Mouse (Mus musculus) adrenal gland, adult 2 months (tissue): Measurements from ENCODE around the gene Atg4a-ps. TPM values are rescaled to one million over a fixed set of nuclear protein-coding genes. Genes with fewer than 3 reads are reported as not detected.
"Not testable (repeated sequence)": the region's sequence is repeated elsewhere in the genome, so short reads cannot be mapped to it uniquely, and the experiment has no call there.

Source experiments
- DNase-seq: peaks from one replicate; pipeline ENCODE4 v3.0.0; 2021
- long read RNA-seq: library from polyadenylated mRNA; stranded (forward); transcript quantifications from one replicate; pipeline ENCODE4 v2.0.0, GENCODE M21; 2021
- polyA plus RNA-seq: library from polyadenylated mRNA; depleted of rRNA; stranded (reverse); fragments of >200 nt; gene quantifications from 2 replicates; pipeline ENCODE4 v1.2.3, GENCODE M21; 2012; rRNA removed
- total RNA-seq, 2 experiments: library from RNA; stranded (reverse); gene quantifications; 2 replicates each; pipeline ENCODE4 v1.2.3; 2021

The Atg4a-ps gene
- 1 to 10 TPM in 1 of 2 experiments, under 1 TPM in 1; 0.14 to 3.7 TPM for total RNA-seq
- polyA plus RNA-seq, result not detected in 2 replicates
- long read RNA-seq, result 0 reads

DNA sequence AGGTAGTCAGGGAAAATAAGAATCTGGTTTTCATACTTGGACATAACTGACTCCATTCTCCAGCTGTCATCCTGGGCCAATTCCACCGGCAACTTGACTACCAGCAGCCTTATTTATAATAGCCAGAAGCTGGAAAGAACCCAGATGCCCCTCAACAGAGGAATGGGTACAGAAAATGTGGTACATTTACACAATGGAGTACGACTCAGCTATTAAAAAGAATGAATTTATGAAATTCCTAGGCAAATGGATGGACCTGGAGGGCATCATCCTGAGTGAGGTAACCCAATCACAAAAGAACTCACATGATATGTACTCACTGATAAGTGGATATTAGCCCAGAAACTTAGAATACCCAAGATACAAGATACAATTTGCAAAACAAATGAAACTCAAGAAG is at the start of gene Atg4a-ps:
Gene Atg4a-ps, minus strand, starts transcription at position 101 of the 400 bp plus-strand sequence.
- DNase-seq, result not testable (repeated sequence)

DNA sequence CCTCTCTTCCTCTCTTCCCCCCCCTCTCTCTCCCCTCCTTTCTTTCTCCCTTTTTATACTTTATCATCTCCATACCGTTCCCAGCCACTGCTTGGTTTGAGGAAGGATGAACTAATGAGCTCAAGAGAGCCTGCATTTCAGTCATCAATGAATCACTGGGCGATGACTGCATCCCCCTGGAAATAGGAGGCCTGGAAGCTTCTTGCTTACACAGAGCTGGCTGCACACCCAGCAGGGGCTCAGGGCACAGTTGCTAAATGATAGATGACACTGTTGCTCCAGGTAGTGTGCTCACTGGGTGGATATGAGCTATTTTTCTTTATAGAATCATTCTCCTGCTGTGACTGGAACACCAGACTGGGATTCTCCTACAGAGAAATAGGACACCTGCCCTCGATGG is 49.7 kb upstream of the Atg4a-ps start:
- DNase-seq, result no peak

DNA sequence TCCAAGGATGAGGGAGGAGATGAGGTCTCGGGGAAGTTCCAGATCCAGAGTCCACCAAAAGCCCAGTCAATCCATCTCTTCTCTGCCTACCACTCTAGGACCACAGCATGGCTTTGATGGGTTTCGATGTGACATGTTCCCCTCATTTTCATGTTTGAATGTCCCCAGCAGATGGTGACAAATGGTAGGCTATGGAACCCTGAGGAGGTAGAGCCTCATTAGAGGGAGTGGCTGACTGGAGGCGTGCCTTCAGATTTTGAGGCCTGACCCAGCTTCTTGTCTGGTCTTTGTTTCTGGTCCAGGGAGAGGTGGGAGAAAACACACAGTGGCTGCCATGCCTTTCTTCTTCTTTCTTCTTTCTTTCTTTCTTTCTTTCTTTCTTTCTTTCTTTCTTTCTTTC is 44.6 kb upstream of the Atg4a-ps start:
- DNase-seq, result no peak

DNA sequence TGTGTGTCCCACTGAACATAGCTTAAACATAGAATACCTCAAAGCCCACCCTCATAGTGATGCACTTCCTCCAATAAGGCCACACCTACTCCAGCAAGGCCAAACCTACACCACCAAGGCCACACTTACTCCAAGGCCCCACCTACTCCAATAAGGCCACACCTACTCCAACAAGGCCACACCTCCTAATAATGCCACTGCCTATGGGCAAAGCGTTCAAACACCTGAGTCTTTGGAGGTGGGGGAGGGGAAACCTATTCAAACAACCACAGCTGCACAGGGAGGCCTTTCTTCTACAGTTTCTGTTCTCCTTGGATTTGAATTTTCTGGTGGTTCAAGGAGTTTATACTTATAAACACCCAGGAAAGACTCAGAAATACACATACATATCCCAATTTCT is 43.2 kb upstream of the Atg4a-ps start:
- DNase-seq, result no peak

DNA sequence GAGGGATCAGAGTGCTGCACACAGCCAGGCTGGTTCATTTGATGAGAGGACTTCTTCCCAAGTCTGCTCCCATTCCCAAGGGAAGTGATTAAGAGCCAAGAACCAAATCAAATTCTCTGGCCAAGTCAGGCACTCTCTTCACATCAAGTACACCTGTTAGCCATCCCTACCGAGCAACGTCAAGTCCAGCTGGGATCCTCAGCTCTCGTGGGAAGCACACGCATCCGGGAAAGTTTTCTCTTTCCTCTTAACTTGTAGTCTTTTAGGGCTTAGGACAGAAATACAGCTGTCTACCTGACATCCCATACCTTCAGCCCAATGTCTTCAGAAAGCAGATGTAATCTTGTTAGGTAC is 38.1 kb upstream of the Atg4a-ps start:
- no peak for DNase-seq

DNA sequence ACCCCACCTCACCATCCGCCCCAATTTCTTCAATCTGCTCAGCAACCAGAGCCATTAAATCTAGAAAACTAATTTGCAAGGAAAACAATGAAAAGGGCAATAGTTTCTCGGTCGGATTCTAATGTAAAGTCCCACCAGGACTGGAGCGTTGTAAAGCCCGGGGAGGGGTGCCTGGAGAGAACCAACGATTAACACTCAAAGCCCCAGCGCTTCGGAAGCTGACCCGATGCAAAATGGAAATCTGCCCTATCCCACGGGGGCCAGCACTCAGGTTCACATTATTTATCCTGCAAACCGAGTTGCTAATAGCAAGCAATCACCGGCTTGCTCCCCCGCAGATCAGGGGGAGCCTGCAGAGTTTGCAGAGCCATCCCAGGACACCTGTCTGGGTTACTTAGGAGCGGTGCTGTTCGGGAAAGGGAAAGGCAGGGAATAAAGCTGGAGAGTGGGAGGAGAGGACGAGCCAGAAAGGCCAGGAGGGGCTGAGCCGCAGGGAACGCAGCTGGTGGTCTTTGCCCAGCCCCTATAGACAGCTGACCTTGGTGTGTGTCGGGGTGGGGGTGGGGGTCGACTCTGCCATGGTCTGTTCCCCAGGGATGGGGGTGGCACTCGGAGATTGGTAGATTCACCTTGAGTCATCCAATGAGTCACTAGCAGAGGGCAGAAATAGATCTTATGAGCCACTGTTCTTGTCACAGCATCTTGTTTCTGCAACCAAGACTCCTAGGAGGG is 37.5 kb upstream of the Atg4a-ps start:
- DNase-seq, result peak; percentile 71

DNA sequence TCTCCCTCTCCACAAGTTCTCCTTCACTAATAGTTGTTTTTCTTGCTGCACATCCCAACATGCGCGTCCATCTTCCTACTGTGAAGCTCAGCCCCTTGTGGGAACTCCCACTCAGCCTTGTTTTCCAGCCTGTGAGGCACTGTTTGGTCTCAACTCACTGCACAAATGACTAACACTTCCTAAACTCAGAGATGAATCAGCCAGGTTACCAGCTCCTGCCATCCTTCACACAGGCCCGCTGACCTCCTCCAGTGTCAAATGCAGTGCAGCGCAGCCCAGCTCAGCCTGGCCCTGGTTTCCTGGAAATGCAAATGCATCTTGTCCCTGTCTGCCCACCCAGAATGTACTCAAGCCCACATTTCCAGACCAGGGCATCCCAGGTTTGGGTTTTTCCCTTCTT is 36.6 kb upstream of the Atg4a-ps start:
- peak; percentile 68 for DNase-seq

DNA sequence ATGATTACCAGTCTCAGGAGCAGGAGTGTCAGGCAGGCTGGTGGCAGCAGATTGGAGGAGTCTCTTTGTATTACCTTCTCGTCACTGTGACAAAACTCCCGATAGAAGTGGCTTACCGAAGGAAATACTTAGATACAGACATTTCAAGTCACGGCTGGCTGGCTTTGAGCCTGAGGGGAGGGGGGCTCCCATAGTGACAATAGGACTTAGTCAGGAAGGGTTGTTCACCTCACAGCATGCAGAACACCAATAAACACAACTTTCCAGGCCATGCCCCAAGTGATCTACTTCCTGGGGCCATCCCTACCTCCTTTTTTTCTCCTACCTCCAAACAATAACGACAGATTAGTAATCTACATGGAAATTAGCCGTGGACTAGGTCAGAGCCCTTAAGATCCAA is 32.9 kb upstream of the Atg4a-ps start:
- DNase-seq, result no peak

DNA sequence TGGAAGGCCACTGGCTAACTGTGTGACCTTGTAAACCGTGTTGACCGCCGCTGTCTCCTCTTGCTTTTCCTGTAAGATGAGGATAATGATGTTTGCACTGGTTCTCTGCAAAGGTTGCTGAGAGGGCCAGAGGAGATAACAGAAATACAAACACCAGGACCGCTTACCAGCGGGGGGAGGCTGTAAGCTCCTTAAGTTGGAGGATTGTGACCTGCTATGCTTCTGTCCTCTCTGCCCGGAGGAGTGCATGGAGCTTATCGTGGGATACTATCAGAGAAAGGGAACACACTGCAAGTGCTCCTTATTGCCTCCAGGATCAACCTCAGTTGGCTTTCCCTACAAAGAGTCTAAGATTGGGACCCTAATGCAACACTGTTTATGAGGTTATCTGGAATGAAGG is 26.8 kb upstream of the Atg4a-ps start:
- DNase-seq, result no peak

DNA sequence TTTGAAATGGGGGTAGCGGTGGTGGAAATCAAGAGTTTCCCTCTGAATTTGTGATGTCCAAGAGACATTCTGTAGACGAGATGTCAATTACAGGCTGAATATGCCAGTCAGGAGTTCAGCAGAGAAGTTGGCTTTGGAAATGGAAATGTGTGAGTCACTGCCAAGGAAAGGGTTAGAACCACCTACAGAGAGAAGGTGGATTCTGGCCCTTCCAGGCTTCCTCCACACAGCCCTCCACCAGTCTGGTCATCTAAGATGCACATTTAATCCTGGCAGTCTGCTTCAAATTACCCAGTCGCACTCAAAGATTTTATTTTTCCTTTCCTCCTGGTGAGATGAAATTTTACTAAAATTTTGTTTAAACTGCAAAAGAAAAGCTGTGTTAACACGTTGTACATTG is 26.2 kb upstream of the Atg4a-ps start:
- DNase-seq, result no peak

DNA sequence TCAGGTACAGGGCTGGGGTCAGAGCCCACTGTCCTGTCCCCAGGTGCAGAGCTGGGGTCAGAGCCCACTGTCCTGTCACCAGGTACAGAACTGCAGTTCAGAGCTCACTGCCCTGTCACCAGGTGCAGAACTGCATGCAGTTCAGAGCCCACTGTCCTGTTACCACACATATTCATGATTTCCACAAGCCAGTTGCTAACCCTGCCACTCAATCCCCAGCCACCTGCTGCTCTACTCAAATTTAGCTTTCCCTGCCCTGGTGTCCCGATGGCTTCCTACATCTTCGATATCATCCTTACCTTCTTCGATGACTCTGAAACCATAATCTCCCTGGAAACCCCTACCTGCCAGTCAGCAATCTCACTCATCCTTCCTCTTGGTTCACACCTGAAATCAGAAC is 17.5 kb upstream of the Atg4a-ps start:
- no peak for DNase-seq

DNA sequence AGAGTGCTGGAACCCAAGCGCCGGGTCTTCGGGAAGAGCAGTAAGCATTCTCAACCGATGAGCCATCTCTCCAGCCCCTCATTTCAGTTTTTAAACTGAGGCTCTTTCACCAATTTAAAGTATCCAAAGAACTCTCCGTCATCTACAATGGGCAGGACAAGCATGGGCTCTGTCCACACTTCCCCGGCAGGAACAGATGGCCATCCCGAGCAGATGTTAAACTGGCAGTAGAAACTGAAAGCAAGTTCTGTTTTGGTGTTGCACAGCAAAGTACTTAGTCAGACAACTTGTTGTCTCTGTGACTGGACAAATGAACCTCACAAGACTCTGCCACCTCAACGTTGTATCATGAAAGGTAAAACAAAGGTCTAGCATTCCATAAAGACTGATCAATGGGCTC is 15.8 kb upstream of the Atg4a-ps start:
- DNase-seq, result no peak

DNA sequence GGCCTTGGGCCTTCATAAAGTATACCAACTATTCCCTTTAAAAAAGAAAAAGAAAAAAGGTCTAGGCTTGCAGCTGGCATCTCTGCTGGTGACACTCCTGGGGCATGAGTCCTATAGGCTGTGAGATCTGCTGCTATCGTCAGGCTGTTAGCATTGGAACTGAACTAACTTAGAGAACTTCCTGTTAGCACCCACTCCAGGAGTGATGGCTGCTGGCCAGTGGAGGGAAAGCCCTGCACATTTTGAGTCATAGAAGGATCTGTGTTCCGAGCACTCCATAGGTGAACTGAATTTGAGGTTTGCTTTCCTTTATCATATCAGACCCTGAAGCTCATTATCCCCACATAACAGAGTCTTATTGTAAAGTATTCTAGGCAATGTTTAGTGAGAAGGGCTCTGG is 14.1 kb upstream of the Atg4a-ps start:
- DNase-seq, result no peak

DNA sequence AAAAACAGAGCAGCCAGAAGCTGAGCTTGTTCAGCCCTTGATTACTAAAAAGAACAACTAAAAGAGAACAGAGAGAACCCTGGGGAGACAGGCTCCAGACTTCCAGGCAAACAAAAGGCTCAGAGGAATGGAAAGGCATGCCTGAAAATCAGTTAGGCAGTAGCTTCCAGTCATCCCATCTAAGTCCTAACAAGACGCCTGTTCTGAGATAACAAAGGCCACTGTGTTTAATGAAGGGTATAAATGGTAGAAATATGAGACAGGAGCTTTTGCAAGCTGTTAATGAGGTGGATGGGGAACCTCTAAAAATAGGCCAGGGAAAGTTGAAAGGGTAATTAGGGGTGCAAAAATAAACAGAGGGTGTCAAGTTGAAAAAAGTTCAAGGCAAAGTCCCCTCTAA is 4.5 kb upstream of the Atg4a-ps start:
- DNase-seq, result no peak

DNA sequence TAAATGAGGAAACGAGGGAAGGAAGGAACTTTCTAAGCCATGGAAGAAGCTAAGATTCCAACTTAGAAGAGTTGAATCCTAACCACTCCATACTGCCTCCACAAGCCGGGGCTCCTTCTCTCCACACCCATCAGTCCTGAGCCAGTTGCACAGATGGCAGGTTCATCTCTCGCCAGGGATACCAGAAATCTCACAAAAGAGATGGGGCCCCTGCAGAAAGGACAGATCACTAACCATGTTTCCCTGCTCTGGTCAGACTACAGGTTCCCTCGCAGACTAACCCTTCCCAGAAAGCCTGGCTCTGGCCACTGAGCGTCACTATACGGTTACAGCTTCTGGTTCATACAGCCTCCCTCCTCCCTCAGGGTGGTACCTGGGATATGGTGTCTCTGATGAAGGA is 3.8 kb upstream of the Atg4a-ps start:
- no peak for DNase-seq

DNA sequence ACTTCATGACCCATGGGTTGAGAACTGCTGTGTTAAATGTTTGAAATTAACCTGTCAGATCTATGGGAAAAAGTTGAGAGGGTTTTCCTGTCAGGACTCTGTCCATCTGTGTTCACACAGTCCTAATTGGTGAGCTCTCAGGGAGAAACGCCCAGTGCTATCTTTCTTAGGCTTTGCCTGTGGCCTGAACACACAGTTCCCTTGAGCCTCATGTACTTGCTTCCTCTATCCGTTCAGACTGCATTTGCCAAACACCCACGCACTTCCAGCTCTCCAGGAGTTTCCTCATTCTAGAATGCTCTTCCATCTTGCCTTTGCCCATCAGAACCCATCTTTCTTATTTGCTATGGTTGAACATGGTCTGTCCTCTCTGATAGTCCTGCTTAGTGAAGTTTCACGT is 2.6 kb upstream of the Atg4a-ps start:
- DNase-seq, result no peak

DNA sequence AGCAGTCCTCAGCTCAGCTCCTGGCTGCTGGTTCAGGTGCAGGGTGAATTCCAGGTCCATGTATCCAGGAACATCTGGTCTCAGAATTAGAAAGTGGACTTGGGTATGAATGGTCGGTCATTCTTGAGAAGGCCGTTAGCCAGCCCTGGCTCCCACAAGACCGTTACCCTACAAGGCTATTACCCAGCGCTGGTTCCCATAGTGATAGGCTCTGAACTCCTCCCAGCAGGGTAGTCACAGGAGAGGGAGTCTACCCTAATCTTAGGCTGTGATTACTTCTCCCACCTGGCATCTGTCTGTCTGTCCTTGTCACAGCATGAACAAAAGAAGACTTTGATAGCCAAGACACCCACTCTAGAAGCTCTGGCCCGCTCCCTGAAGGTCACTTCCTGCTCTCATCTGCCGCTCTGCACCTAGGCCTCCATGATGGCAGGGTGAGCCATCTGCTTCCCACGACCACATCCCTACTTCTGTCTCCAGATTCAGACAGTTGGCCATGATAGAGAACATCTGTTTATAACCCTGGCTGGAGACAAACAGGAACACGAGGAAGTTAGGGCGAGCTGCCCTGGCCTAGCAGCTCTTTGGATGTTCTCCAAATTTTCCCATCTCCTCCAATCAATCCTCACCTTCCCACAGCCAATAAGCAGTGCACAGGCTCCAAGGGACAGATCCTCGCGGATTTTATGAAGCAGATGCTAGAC is 1.4 kb upstream of the Atg4a-ps start:
- no peak for DNase-seq

DNA sequence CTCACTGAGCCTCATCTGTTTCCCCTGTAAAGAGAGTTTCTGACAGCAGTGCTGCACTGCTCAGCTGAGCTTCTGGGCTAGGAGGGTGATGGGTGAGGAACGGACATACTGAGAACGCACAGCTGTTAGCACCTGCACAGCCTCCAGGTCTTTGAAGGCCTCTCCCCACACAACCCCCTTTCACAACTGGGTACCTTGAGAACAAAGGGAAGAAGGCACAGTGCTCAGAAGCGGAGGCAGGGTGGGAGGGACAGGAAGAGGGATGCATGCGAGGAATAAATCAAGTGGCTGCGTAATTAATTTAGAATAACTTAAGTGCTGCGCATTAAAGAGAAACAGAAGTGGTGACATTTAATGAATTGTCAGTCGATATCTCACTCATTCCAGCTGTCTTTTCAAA is 4.6 kb downstream of the Atg4a-ps start:
- no peak for DNase-seq

DNA sequence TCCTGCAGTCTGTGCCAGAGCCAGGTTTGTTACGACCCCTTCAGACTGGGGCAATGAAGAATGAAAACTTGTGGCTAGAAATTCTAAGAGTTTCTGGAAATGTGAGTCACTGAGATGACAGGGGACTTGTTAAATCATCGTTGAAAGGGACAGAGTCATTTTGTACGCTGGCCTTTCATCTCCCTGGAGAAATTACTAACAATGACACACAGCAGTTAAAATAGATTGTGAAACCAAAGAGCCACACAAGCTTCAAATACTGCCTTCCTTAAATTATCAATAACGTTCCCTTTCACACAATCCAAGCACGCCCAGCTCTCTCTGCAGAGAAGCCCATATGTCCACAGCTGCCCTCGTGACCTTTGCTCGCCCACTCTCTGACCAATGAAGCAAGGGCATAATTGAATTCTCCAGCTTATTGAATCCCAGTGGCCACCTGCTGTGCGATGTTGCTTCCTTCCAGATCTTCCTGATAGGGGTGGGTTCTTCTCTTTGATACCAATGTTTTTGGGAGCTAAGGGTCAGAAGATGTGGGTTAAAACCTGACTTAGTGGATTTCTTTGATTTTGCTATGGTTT is 5.6 kb downstream of the Atg4a-ps start:
- peak; percentile 31 for DNase-seq

DNA sequence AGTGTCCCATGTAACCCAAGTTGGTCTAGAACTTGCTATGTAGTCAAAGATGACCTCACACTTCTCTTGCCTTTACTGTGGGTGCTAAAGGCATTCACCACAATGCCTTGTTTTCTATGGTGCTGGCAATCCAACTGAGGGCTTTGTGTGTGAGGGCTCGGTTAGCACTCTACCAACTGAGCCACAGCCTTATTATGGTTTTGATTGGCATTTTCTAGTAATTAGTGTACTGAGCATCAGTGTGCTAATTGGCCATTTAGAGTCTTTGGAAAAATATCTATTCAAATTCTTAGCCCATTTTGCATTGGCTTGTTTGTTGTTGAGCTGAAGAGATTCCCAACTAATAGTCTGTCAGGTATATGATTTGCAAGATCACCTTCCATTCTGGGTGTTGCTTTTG is 8.2 kb downstream of the Atg4a-ps start:
- DNase-seq, result no peak

DNA sequence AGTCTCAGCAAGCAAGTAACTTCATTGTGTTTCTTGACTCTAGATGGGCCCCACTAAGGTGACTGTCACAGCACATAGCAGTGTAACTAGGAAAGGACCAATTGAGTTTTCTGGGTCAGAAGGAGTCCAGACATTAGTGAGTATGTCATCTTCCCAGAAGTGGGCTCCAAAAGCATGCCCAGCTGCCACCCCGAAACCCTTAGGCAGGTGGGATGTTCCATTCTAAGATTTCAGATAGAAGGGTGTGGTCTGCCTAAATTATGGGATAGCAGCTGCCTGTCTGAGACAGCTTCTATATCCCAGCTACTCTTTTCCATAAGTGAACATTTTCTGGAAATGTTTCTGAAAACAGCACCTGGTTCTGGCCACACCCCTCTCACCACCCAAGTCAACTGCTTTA is 11.6 kb downstream of the Atg4a-ps start:
- no peak for DNase-seq

DNA sequence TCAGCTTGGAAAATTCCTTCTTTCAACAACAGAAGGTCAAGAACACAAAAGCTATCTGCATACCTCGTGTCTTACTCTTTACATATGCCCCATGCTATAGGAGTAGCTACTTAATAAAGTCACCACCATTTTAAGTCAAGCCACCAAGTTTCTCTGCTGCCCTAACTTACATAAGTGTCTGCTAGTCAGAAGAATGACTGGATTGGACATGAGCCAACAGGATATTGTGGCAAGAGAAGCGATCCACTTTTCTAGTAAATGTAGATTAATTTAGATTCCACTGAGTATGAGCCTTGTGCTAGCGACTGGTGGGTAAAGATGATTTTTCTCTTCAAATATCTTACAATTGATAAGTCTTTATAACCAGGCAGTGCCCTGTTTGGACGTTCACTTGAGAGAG is 12.0 kb downstream of the Atg4a-ps start:
- no peak for DNase-seq

DNA sequence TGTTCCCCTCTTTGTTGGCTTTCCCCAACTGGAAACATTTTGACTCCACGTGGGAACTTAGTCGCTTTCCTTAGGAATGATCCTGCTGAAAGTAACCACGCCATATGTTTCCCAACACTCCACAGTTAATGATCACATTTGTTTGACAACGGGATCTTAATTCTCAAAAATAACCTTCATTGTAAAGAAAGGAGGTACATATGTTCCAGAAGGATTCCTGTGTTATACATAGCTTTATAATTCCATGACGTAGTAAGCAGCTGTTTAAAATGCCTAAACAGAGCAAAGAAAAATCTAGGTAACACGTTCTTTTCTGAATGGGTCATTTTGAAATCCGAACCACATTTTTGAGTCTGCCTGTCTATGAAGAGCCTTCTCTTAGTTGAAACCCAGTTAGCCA is 12.7 kb downstream of the Atg4a-ps start:
- no peak for DNase-seq

DNA sequence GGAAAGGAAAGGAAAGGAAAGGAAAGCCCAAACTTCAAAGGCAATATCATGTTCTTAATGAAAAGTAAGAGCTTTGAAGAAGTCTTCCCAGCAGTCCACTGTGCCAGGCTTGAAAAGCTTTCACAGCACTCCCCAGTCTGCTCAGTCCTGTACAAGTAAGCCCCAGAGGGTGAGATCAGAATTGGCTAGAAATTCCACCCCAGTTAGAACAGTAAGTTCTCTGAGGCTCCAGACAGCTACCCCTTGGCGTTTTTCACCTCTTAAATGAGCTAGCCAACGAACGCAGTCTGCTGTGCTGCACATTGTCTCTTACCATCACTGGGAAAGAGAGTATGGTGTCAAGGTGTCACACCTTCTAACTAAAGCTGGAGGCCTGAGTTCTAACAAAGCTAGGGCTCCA is 18.2 kb downstream of the Atg4a-ps start:
- no peak for DNase-seq
